Mouse (Mus musculus): Measurements from ENCODE around the gene Aars2. TPM values are rescaled to one million over a fixed set of nuclear protein-coding genes. Genes with fewer than 3 reads are reported as not detected.
A peak's percentile ranks its signal among the peaks of the same experiment; 100 is the strongest.

The Aars2 gene
- polyA plus RNA-seq (2015; fragmentation: Nextera tagmentation; extraction: Ambion mirVana), result 5.7 and 6.1 TPM in 2 replicates

GRCm38 (mm10) chr17:45506700-45507189 is at the start of gene Aars2:
TSS of gene Aars2 (plus strand) at chr17:45506841.
- peak; percentile 93 for TF ChIP-seq CTCF (IDR thresholded peaks at IDR 0.05; ENCODE audit: low read depth)
- peak; percentile 39 for TF ChIP-seq EP300 (optimal IDR thresholded peaks at IDR 0.05)
- WGBS, result under 1% methylated on average over 42 of the region's 42 CpGs
- ATAC-seq (ENCODE audit: low FRiP score, low TSS enrichment) (peak; percentile 94), DNase-seq (ENCODE audit: low spot score) (peak; percentile 95)
- H3K36me3 ChIP-seq (ENCODE audit: control insufficient read depth, insufficient read depth, low read length), result 0 out of 2 replicates have a peak, but pooled peaks cover 4% of the 10 kb centered on the region
- H3K27ac ChIP-seq (replicated peaks), result peak within 1 kb of the TSS; percentile 78
- H3K4me3 ChIP-seq (ENCODE audit: low read depth, low read length), result peak within 1 kb of the TSS; percentile 80
- peak within 1 kb of the TSS; percentile 76 for H3K9ac ChIP-seq (ENCODE audit: low read length)
- no peaks in the 10 kb centered on the region for H3K9me3 ChIP-seq (ENCODE audit: control insufficient read depth, low read length)
- H3K4me1 ChIP-seq (replicated peaks; ENCODE audit: control insufficient read depth, insufficient read depth), result peaks cover 2% of the 10 kb centered on the region; the same call in 1 of the 2 replicates
- H3K27me3 ChIP-seq (ENCODE audit: control insufficient read depth, insufficient read depth, low read length), result no peaks in the 10 kb centered on the region
- H3K4me2 ChIP-seq (replicated peaks; ENCODE audit: low read depth), result peak within 1 kb of the TSS; percentile 48

GRCm38 (mm10) chr17:45457487-45457886 is 49.2 kb upstream of the Aars2 start:
- Histone ChIP-seq H3K4me2 (replicated peaks; ENCODE audit: low read depth) (no peak overlapping the region), H3K27ac (replicated peaks) (no peak overlapping the region), H3K4me3 (ENCODE audit: low read depth, low read length) (no peak overlapping the region), H3K4me1 (replicated peaks; ENCODE audit: control insufficient read depth, insufficient read depth) (no peaks in the 10 kb centered on the region), H3K9ac (ENCODE audit: low read length) (no peak overlapping the region), H3K36me3 (ENCODE audit: control insufficient read depth, insufficient read depth, low read length) (no peaks in the 10 kb centered on the region), H3K27me3 (ENCODE audit: control insufficient read depth, insufficient read depth, low read length) (no peaks in the 10 kb centered on the region), H3K9me3 (ENCODE audit: control insufficient read depth, low read length) (no peaks in the 10 kb centered on the region)
- no peak for DNase-seq (ENCODE audit: low spot score)
- no peak for ATAC-seq (ENCODE audit: low FRiP score, low TSS enrichment)
- TF ChIP-seq CTCF (IDR thresholded peaks at IDR 0.05; ENCODE audit: low read depth), result no peak
- 86% methylated on average over 5 of the region's 5 CpGs for WGBS

GRCm38 (mm10) chr17:45458516-45458915 is 48.1 kb upstream of the Aars2 start:
- H3K27me3 ChIP-seq (ENCODE audit: control insufficient read depth, insufficient read depth, low read length), result no peaks in the 10 kb centered on the region
- no peaks in the 10 kb centered on the region for H3K4me1 ChIP-seq (replicated peaks; ENCODE audit: control insufficient read depth, insufficient read depth)
- H3K4me3 ChIP-seq (ENCODE audit: low read depth, low read length), result no peak overlapping the region
- H3K9me3 ChIP-seq (ENCODE audit: control insufficient read depth, low read length), result no peaks in the 10 kb centered on the region
- TF ChIP-seq CTCF (IDR thresholded peaks at IDR 0.05; ENCODE audit: low read depth) (no peak), EP300 (optimal IDR thresholded peaks at IDR 0.05) (no peak)
- H3K36me3 ChIP-seq (ENCODE audit: control insufficient read depth, insufficient read depth, low read length), result no peaks in the 10 kb centered on the region
- ATAC-seq (ENCODE audit: low FRiP score, low TSS enrichment), result no peak
- H3K9ac ChIP-seq (ENCODE audit: low read length), result no peak overlapping the region
- no peak for DNase-seq (ENCODE audit: low spot score)
- no peak overlapping the region for H3K27ac ChIP-seq (replicated peaks)
- no peak overlapping the region for H3K4me2 ChIP-seq (replicated peaks; ENCODE audit: low read depth)
- WGBS, result 85% methylated on average over 4 of the region's 4 CpGs

- Histone ChIP-seq H3K9ac (ENCODE audit: low read length) (no peak overlapping the region), H3K9me3 (ENCODE audit: control insufficient read depth, low read length) (no peaks in the 10 kb centered on the region), H3K4me2 (replicated peaks; ENCODE audit: low read depth) (no peak overlapping the region), H3K27ac (replicated peaks) (no peak overlapping the region), H3K4me3 (ENCODE audit: low read depth, low read length) (no peak overlapping the region), H3K4me1 (replicated peaks; ENCODE audit: control insufficient read depth, insufficient read depth) (no peaks in the 10 kb centered on the region), H3K27me3 (ENCODE audit: control insufficient read depth, insufficient read depth, low read length) (no peaks in the 10 kb centered on the region), H3K36me3 (ENCODE audit: control insufficient read depth, insufficient read depth, low read length) (no peaks in the 10 kb centered on the region)
- no peak for ATAC-seq (ENCODE audit: low FRiP score, low TSS enrichment)
- 85% methylated on average over 6 of the region's 8 CpGs for WGBS
- no peak for TF ChIP-seq EP300 (optimal IDR thresholded peaks at IDR 0.05)
- TF ChIP-seq CTCF (IDR thresholded peaks at IDR 0.05; ENCODE audit: low read depth), result no peak
- no peak for DNase-seq (ENCODE audit: low spot score)
Measured at GRCm38 (mm10) chr17:45459062-45459461, 47.6 kb upstream of the Aars2 start.

- 84% methylated on average over 4 of the region's 4 CpGs for WGBS
- Histone ChIP-seq H3K4me2 (replicated peaks; ENCODE audit: low read depth) (no peak overlapping the region), H3K9me3 (ENCODE audit: control insufficient read depth, low read length) (no peaks in the 10 kb centered on the region), H3K4me3 (ENCODE audit: low read depth, low read length) (no peak overlapping the region), H3K9ac (ENCODE audit: low read length) (no peak overlapping the region), H3K4me1 (replicated peaks; ENCODE audit: control insufficient read depth, insufficient read depth) (no peaks in the 10 kb centered on the region), H3K27me3 (ENCODE audit: control insufficient read depth, insufficient read depth, low read length) (no peaks in the 10 kb centered on the region), H3K36me3 (ENCODE audit: control insufficient read depth, insufficient read depth, low read length) (no peaks in the 10 kb centered on the region), H3K27ac (replicated peaks) (no peak overlapping the region)
- ATAC-seq (ENCODE audit: low FRiP score, low TSS enrichment) (no peak), DNase-seq (ENCODE audit: low spot score) (no peak)
- TF ChIP-seq CTCF (IDR thresholded peaks at IDR 0.05; ENCODE audit: low read depth) (peak; percentile 30; the same call in 1 of the 2 replicates), EP300 (optimal IDR thresholded peaks at IDR 0.05) (no peak)
Measured at GRCm38 (mm10) chr17:45462506-45462905, 44.1 kb upstream of the Aars2 start.

GRCm38 (mm10) chr17:45464255-45464654 is 42.4 kb upstream of the Aars2 start:
- TF ChIP-seq EP300 (optimal IDR thresholded peaks at IDR 0.05) (no peak), CTCF (IDR thresholded peaks at IDR 0.05; ENCODE audit: low read depth) (no peak)
- 84% methylated on average over 9 of the region's 9 CpGs for WGBS
- ATAC-seq (ENCODE audit: low FRiP score, low TSS enrichment), result no peak

More at GRCm38 (mm10) chr17:45464255-45464654, 42.4 kb upstream of the Aars2 start:
- DNase-seq (ENCODE audit: low spot score), result no peak
- H3K9me3 ChIP-seq (ENCODE audit: control insufficient read depth, low read length), result no peaks in the 10 kb centered on the region
- H3K27me3 ChIP-seq (ENCODE audit: control insufficient read depth, insufficient read depth, low read length), result no peaks in the 10 kb centered on the region
- H3K9ac ChIP-seq (ENCODE audit: low read length), result no peak overlapping the region
- no peak overlapping the region for H3K4me2 ChIP-seq (replicated peaks; ENCODE audit: low read depth)
- no peaks in the 10 kb centered on the region for H3K4me1 ChIP-seq (replicated peaks; ENCODE audit: control insufficient read depth, insufficient read depth)
- no peak overlapping the region for H3K4me3 ChIP-seq (ENCODE audit: low read depth, low read length)
- H3K36me3 ChIP-seq (ENCODE audit: control insufficient read depth, insufficient read depth, low read length), result no peaks in the 10 kb centered on the region
- H3K27ac ChIP-seq (replicated peaks), result no peak overlapping the region
